Mouse (Mus musculus): ENCODE results near the gene H2-DMb1.

GRCm38 (mm10) chr17:34106555-34106954 is 46.3 kb upstream of the H2-DMb1 start:
- TF ChIP-seq CTCF (IDR thresholded peaks at IDR 0.05; ENCODE audit: extremely low read depth, insufficient read depth, low read length) (no peak), POLR2A (IDR thresholded peaks at IDR 0.05; ENCODE audit: extremely low read depth, insufficient read depth, low read length) (no peak)

Measured in cortical plate, adult 2 months (tissue).